Mouse (Mus musculus) ES-Bruce4 (cell line): Measurements from ENCODE around the gene Smoc1. TPM values are rescaled to one million over a fixed set of nuclear protein-coding genes. Genes with fewer than 3 reads are reported as not detected.

Experiments used
- H3K27ac ChIP-seq: 2 replicates; pipeline ENCODE4 v1.5.1; 2012; ENCODE audit warnings: low read length, inconsistent platforms; ENCODE audit not compliant: insufficient read depth
- H3K27me3 ChIP-seq: 2 replicates; pipeline ENCODE4 v1.6.1; 2012; ENCODE audit warnings: mild to moderate bottlenecking, low read length, inconsistent platforms; ENCODE audit not compliant: control insufficient read depth, poor library complexity, insufficient read depth, severe bottlenecking
- H3K36me3 ChIP-seq: 2 replicates; pipeline ENCODE4 v1.6.1; 2012; ENCODE audit warnings: inconsistent platforms, mild to moderate bottlenecking, low read length, moderate library complexity; ENCODE audit not compliant: control insufficient read depth, poor library complexity, insufficient read depth, severe bottlenecking
- H3K4me1 ChIP-seq: one replicate; pipeline ENCODE4 v1.8.1; 2011; ENCODE audit warnings: low read length; ENCODE audit not compliant: control insufficient read depth, insufficient read depth
- H3K4me3 ChIP-seq: 2 replicates; pipeline ENCODE4 v1.5.1; 2011; ENCODE audit warnings: low read depth, mild to moderate bottlenecking, low read length
- H3K9ac ChIP-seq: 2 replicates; pipeline ENCODE4 v1.6.1; 2012; ENCODE audit warnings: low read depth, mild to moderate bottlenecking, inconsistent platforms; ENCODE audit not compliant: poor library complexity, severe bottlenecking
- H3K9me3 ChIP-seq: replicated peaks from 2 replicates; pipeline ENCODE4 v1.6.1; 2012; ENCODE audit warnings: mild to moderate bottlenecking, low read length, inconsistent platforms; ENCODE audit not compliant: control insufficient read depth, poor library complexity, insufficient read depth, severe bottlenecking
- CTCF ChIP-seq: IDR thresholded peaks from one replicate; pipeline ENCODE4 v1.8.1; 2011; ENCODE audit warnings: low read depth, low read length
- EP300 ChIP-seq: IDR thresholded peaks from 2 replicates; pipeline ENCODE4 v1.6.1; 2011; ENCODE audit warnings: low read depth, low read length; ENCODE audit not compliant: insufficient read depth
- POLR2A ChIP-seq: IDR thresholded peaks from one replicate; pipeline ENCODE4 v1.8.1; 2011; ENCODE audit warnings: low read length; ENCODE audit not compliant: insufficient read depth
- polyA plus RNA-seq: library from polyadenylated mRNA; stranded (reverse); fragments of >200 nt; gene quantifications from 2 replicates; pipeline ENCODE4 v1.2.4, GENCODE M21; 2011; ENCODE audit warnings: low read depth; ENCODE audit not compliant: missing spikeins, insufficient read depth, insufficient read length

Gene Smoc1
- polyA plus RNA-seq, 1 experiment, result 6.7 TPM

- H3K4me1 ChIP-seq, result no peaks in the 10 kb centered on the region
- TF ChIP-seq POLR2A (no peak), CTCF (no peak), EP300 (no peak)
Measured at GRCm38 (mm10) chr12:81101691-81102090, 75.1 kb downstream of the Smoc1 start.

DNA sequence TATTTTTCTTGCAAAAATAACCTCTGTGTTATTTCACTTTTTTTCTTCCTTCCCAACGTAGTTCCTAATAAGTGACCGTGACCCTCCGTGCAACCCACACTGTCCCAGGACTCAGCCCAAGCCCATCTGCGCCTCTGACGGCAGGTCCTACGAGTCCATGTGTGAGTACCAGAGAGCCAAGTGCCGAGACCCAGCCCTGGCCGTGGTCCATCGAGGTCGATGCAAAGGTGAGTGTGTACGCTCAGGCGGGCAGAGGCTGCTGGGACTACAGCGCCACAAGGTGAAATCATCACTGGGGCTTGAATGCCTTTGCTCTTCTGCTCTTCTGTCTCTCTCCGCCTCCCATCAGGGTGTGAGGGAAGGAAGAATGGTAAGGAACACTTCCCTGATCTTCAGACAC is 77.9 kb downstream of the Smoc1 start:
- no peak overlapping the region for H3K9ac ChIP-seq
- no peak overlapping the region for H3K27ac ChIP-seq
- H3K36me3 ChIP-seq, result no peaks in the 10 kb centered on the region
- no peaks in the 10 kb centered on the region for H3K27me3 ChIP-seq
- no peak overlapping the region for H3K4me3 ChIP-seq
- no peaks in the 10 kb centered on the region for H3K9me3 ChIP-seq
- no peak for TF ChIP-seq CTCF
- TF ChIP-seq POLR2A, result no peak
- TF ChIP-seq EP300, result no peak
- no peaks in the 10 kb centered on the region for H3K4me1 ChIP-seq

More at GRCm38 (mm10) chr12:81101691-81102090, 75.1 kb downstream of the Smoc1 start:
- no peak overlapping the region for H3K4me3 ChIP-seq
- no peak overlapping the region for H3K9ac ChIP-seq
- no peaks in the 10 kb centered on the region for H3K9me3 ChIP-seq
- no peaks in the 10 kb centered on the region for H3K27me3 ChIP-seq
- H3K27ac ChIP-seq, result no peak overlapping the region
- H3K36me3 ChIP-seq, result no peaks in the 10 kb centered on the region

GRCm38 (mm10) chr12:81105721-81106633 is 79.4 kb downstream of the Smoc1 start:
- TF ChIP-seq POLR2A, result no peak
- no peak for TF ChIP-seq CTCF
- TF ChIP-seq EP300, result no peak
- no peak overlapping the region for H3K9ac ChIP-seq
- no peaks in the 10 kb centered on the region for H3K36me3 ChIP-seq
- H3K27me3 ChIP-seq, result no peaks in the 10 kb centered on the region
- H3K4me3 ChIP-seq, result no peak overlapping the region
- no peak overlapping the region for H3K27ac ChIP-seq
- no peaks in the 10 kb centered on the region for H3K9me3 ChIP-seq
- no peaks in the 10 kb centered on the region for H3K4me1 ChIP-seq

DNA sequence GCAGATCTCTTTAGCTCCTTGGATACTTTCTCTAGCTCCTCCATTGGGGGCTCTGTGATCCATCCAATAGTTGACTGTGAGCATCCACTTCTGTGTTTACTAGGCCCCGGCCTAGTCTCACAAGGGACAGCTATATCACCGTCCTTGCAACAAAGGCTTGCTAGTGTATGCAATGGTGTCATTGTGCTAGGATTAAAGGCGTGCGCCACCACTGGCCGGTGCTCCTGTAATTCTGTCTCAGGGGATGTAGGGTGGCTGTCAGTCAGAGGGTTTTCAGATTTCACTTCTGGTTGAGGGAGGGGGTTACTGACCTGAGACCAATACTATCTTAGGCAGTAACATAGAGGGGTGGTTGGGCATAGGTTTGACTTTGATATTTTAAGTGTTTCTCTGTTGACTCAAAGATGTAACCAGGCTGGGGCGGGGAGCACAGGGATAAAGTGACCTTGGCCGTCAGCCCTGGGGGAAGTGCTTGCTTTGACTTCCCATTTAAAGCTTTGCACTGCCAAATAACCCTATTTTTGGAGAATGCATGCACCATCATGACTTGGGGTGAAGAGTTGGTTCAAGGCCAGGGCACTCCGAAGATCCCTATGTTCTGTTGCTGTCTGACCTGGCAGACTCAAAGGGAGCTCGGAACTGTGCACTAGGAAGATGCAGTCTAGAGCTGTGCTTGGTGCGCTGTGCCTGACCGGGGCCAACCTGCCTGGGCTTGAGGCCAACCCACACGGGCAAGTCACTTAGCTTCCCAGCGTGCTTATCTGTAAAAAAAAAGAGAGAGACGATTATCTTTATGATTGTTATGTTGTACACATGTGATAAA is 80.9 kb downstream of the Smoc1 start:
- Histone ChIP-seq H3K36me3 (no peaks in the 10 kb centered on the region), H3K27ac (no peak overlapping the region), H3K4me1 (no peaks in the 10 kb centered on the region), H3K9me3 (no peaks in the 10 kb centered on the region), H3K27me3 (no peaks in the 10 kb centered on the region), H3K9ac (no peak overlapping the region), H3K4me3 (no peak overlapping the region)
- no peak for TF ChIP-seq EP300
- no peak for TF ChIP-seq POLR2A
- no peak for TF ChIP-seq CTCF

GRCm38 (mm10) chr12:81108600-81109011 is 82.0 kb downstream of the Smoc1 start:
- Histone ChIP-seq H3K4me1 (no peaks in the 10 kb centered on the region), H3K27ac (no peak overlapping the region), H3K27me3 (no peaks in the 10 kb centered on the region), H3K9ac (no peak overlapping the region), H3K9me3 (no peaks in the 10 kb centered on the region), H3K36me3 (no peaks in the 10 kb centered on the region), H3K4me3 (no peak overlapping the region)
- TF ChIP-seq CTCF (no peak), EP300 (no peak)

GRCm38 (mm10) chr12:81110006-81110405 is 83.4 kb downstream of the Smoc1 start:
- Histone ChIP-seq H3K9ac (no peak overlapping the region), H3K27me3 (no peaks in the 10 kb centered on the region), H3K9me3 (no peaks in the 10 kb centered on the region), H3K4me1 (no peaks in the 10 kb centered on the region), H3K36me3 (no peaks in the 10 kb centered on the region), H3K4me3 (no peak overlapping the region), H3K27ac (no peak overlapping the region)
- TF ChIP-seq CTCF (no peak), EP300 (no peak), POLR2A (no peak)
